Mouse (Mus musculus): Measurements from ENCODE around the gene Ifna2. TPM values are rescaled to one million over a fixed set of nuclear protein-coding genes. Genes with fewer than 3 reads are reported as not detected.

Gene Ifna2
- polyA plus RNA-seq, 1 experiment, result not detected

DNA sequence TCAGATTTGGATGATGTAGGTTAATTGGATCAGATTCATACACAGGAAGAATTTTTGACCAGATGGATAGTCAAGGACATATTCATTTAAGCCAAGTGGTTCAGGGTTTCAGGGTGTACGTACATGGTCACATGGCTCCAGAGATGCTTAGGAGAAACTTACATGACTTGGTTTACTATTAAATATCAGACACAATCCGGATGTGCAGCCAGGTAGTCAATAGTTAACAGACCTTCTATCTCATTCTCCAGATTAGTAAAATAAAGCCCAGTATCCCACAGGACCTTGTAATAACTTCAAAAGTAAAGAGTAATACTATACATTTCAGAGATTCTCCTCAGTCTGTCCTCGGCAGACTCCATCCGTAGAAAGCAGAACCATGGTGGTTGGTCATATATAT lies 49.4 kb downstream of the Ifna2 start, which contains the start of gene C87499:
Gene C87499 (minus strand): TSS at position 101 of the 400 bp plus-strand sequence.
- no peaks in the 10 kb centered on the region for H3K79me3 ChIP-seq (ENCODE audit: low read depth)
- H3ac ChIP-seq (ENCODE audit: control insufficient read depth, insufficient read length, low read depth), result no peak within 1 kb of the TSS
- no peak within 1 kb of the TSS for H3K4me3 ChIP-seq (ENCODE audit: insufficient read depth, poor library complexity, severe bottlenecking)
- no peaks in the 10 kb centered on the region for H3K36me3 ChIP-seq (ENCODE audit: control insufficient read depth, insufficient read depth)
- H3K27me3 ChIP-seq (ENCODE audit: control insufficient read depth, insufficient read depth, insufficient read length), result no peaks in the 10 kb centered on the region
- H3K79me2 ChIP-seq (ENCODE audit: control insufficient read depth, insufficient read depth), result no peaks in the 10 kb centered on the region
- no peak for TF ChIP-seq FOSL1 (IDR thresholded peaks at IDR 0.05; ENCODE audit: insufficient read depth, low read length, poor library complexity, severe bottlenecking)
- no peak for TF ChIP-seq CEBPB (IDR thresholded peaks at IDR 0.05; ENCODE audit: low read depth)
- no peak for TF ChIP-seq USF1 (IDR thresholded peaks at IDR 0.05; ENCODE audit: low read depth)
- no peak for TF ChIP-seq CTCF (IDR thresholded peaks at IDR 0.05; ENCODE audit: control insufficient read depth, insufficient read depth, insufficient read length)
- TF ChIP-seq MYOG (IDR thresholded peaks at IDR 0.05; ENCODE audit: control insufficient read depth, extremely low read depth, insufficient read length), result no peak
- no peak for TF ChIP-seq MAX (IDR thresholded peaks at IDR 0.05)
- TF ChIP-seq MYOD1 (IDR thresholded peaks at IDR 0.05; ENCODE audit: control insufficient read depth, insufficient read length, low read depth), result no peak

Other genes starting within 250 kb of the Ifna2 start
- gene Hacd4, start 245.0 kb downstream of the Ifna2 start, polyA plus RNA-seq (2012; fragmentation: generic; extraction: Trizol), result 1.7 TPM
- not detected for gene Ifnb1, start 161.1 kb downstream of the Ifna2 start, polyA plus RNA-seq (2012; fragmentation: generic; extraction: Trizol)
- not detected for gene Ifna15, start 125.7 kb downstream of the Ifna2 start, polyA plus RNA-seq (2012; fragmentation: generic; extraction: Trizol)
- gene Ifna14, start 112.1 kb downstream of the Ifna2 start, polyA plus RNA-seq (2012; fragmentation: generic; extraction: Trizol), result not detected
- not detected for gene Ifna9, start 91.5 kb downstream of the Ifna2 start, polyA plus RNA-seq (2012; fragmentation: generic; extraction: Trizol)
- not detected for gene Ifna12, start 80.5 kb downstream of the Ifna2 start, polyA plus RNA-seq (2012; fragmentation: generic; extraction: Trizol)
- gene C87499, start 49.5 kb downstream of the Ifna2 start, polyA plus RNA-seq (2012; fragmentation: generic; extraction: Trizol), result not detected
- not detected for gene Ifna13, start 39.5 kb downstream of the Ifna2 start, polyA plus RNA-seq (2012; fragmentation: generic; extraction: Trizol)
- gene Ifna16, start 7.0 kb downstream of the Ifna2 start, polyA plus RNA-seq (2012; fragmentation: generic; extraction: Trizol), result not detected
- gene Ifnab, start 7.4 kb upstream of the Ifna2 start, polyA plus RNA-seq (2012; fragmentation: generic; extraction: Trizol), result not detected
- 1.9 TPM for gene Gm26566, start 37.9 kb upstream of the Ifna2 start, polyA plus RNA-seq (2012; fragmentation: generic; extraction: Trizol)
- 11.6 TPM for gene Klhl9, start 38.6 kb upstream of the Ifna2 start, polyA plus RNA-seq (2012; fragmentation: generic; extraction: Trizol)
- not detected for gene Gm13271, start 71.0 kb upstream of the Ifna2 start, polyA plus RNA-seq (2012; fragmentation: generic; extraction: Trizol)
- gene Gm13283, start 76.2 kb upstream of the Ifna2 start, polyA plus RNA-seq (2012; fragmentation: generic; extraction: Trizol), result not detected
- 1.3 TPM for gene Gm13290, start 89.9 kb upstream of the Ifna2 start, polyA plus RNA-seq (2012; fragmentation: generic; extraction: Trizol)
- not detected for gene Gm13289, start 93.0 kb upstream of the Ifna2 start, polyA plus RNA-seq (2012; fragmentation: generic; extraction: Trizol)
- not detected for gene Gm13272, start 95.9 kb upstream of the Ifna2 start, polyA plus RNA-seq (2012; fragmentation: generic; extraction: Trizol)
- not detected for gene Ifnz, start 98.2 kb upstream of the Ifna2 start, polyA plus RNA-seq (2012; fragmentation: generic; extraction: Trizol)
- gene Gm13276, start 101.8 kb upstream of the Ifna2 start, polyA plus RNA-seq (2012; fragmentation: generic; extraction: Trizol), result 0.92 TPM
- not detected for gene Gm13277, start 104.7 kb upstream of the Ifna2 start, polyA plus RNA-seq (2012; fragmentation: generic; extraction: Trizol)
- not detected for gene Gm13278, start 107.6 kb upstream of the Ifna2 start, polyA plus RNA-seq (2012; fragmentation: generic; extraction: Trizol)
- 0.42 TPM for gene Gm13275, start 110.6 kb upstream of the Ifna2 start, polyA plus RNA-seq (2012; fragmentation: generic; extraction: Trizol)
- gene Gm13279, start 113.5 kb upstream of the Ifna2 start, polyA plus RNA-seq (2012; fragmentation: generic; extraction: Trizol), result not detected
- gene Gm13285, start 115.8 kb upstream of the Ifna2 start, polyA plus RNA-seq (2012; fragmentation: generic; extraction: Trizol), result not detected
- gene Gm13287, start 119.3 kb upstream of the Ifna2 start, polyA plus RNA-seq (2012; fragmentation: generic; extraction: Trizol), result 0.42 TPM
- 0.18 TPM for gene Gm13288, start 121.6 kb upstream of the Ifna2 start, polyA plus RNA-seq (2012; fragmentation: generic; extraction: Trizol)
- gene Ifna7, start 132.3 kb upstream of the Ifna2 start, polyA plus RNA-seq (2012; fragmentation: generic; extraction: Trizol), result not detected
- not detected for gene Ifna11, start 136.0 kb upstream of the Ifna2 start, polyA plus RNA-seq (2012; fragmentation: generic; extraction: Trizol)
- not detected for gene Ifna6, start 143.5 kb upstream of the Ifna2 start, polyA plus RNA-seq (2012; fragmentation: generic; extraction: Trizol)
- gene Ifna5, start 151.6 kb upstream of the Ifna2 start, polyA plus RNA-seq (2012; fragmentation: generic; extraction: Trizol), result not detected
- not detected for gene Ifna4, start 157.9 kb upstream of the Ifna2 start, polyA plus RNA-seq (2012; fragmentation: generic; extraction: Trizol)
- gene Ifna1, start 166.2 kb upstream of the Ifna2 start, polyA plus RNA-seq (2012; fragmentation: generic; extraction: Trizol), result not detected
- not detected for gene Ifne, start 196.3 kb upstream of the Ifna2 start, polyA plus RNA-seq (2012; fragmentation: generic; extraction: Trizol)

Data from C2C12 (cell line).